Mouse (Mus musculus): ENCODE data around the gene Tmem204.

The Tmem204 gene

DNA sequence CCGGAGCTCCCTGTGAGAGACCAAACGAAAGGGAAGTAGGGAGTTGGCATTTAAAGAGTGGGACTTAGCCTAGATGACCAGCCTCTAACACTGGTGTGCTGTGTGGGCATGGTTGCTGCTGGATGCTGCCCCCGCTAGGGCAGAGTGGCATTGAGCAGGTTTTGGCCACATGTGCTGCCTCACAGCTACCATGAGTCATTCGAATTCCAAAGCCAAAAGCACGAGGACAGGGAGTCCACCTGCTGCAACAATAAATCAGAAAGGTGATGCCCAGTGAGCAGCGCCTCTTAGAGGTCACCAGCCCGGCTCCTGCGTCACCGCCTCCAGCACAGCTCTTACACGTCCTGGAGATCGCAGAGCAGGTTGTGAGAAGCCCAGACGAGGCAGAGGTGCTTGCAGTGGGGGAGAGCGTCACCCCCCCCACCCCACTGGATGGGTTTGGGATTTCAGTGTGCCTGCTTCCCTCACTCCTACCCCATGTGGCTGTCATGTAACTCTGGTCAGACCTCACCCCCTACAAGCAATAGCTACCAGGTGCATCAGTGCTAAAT lies 1.5 kb upstream of the Tmem204 start:
- in situ Hi-C loops (cut with MboI), result no loop called here

DNA sequence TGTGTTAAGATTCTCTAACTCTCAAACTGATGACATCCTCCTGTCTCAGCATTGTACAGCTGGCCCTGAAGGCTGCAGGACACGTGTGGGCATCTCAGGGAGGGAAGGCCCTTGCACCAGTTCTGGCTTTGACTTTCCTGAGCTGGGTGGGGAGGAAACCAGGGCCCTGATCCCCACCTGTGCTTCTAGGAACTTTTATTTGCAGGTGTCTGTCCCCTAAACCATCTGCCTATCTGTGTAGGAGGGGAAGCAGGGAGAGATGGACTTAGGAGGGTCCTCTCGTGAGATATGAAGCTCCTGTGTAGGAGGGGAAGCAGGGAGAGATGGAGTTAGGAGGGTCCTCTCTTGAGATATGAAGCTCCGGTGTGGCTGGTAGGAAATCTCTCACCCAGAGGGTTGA lies 504 bp downstream of the Tmem204 start:
- in situ Hi-C loops (cut with MboI), result no loop called here

DNA sequence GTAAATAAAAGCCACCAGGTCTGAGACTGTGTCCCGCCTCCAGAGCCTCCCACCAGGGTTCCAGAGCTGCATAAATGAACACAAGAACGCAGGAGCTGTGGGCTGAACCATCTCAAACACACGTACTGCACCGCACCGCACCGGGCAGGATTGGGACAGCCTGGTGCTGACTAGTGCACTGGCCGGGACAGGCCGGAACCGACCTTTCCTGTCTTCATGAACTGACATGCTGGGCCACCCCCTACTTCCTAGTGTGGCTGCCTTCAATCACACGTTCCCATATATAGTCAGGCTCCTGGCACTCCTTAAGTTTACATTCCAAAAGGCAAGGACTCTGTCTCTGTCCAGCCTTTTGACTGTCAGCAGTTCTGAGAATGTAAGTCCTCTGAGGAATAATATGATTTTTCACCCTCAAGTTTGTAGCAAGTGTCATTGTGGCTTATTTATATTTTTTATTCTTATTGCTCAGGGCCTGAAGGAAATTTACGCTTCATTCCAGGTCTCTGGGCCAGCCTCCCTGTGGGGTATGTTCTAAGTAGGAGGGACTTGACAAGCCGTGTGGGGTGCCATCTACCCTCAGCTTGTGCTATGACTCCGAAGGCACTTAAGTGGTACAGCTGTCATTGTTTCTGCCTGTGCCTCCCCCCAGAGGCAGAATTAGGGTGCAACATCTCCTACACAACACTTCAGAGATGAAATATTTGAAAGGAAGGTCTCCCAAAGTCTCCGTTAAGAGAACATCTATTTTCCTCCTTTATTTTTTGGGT lies 1.1 kb downstream of the Tmem204 start:
- in situ Hi-C loops (cut with MboI), result no loop called here

DNA sequence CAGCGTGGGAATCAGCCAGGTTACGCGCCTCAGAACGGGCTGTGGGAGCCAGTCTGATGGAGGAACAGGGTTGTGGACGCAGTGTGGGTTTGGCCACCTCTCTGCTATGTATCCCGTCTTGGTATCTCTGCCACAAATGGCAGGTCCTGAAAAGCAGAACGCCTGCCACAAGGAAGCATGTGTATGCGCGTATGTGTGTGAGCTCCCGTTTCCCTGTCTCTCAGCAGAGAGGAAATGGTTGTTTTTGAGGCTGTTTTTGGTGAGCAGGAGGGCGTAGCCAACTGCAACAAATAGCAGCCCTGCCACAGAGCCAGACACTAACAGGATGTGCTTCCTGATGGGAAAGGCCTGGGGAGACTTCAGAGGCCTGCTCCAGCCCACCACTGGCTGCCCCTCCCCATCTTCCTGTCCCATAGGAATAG lies 2.4 kb downstream of the Tmem204 start:
- in situ Hi-C loops (cut with MboI), result no loop called here

DNA sequence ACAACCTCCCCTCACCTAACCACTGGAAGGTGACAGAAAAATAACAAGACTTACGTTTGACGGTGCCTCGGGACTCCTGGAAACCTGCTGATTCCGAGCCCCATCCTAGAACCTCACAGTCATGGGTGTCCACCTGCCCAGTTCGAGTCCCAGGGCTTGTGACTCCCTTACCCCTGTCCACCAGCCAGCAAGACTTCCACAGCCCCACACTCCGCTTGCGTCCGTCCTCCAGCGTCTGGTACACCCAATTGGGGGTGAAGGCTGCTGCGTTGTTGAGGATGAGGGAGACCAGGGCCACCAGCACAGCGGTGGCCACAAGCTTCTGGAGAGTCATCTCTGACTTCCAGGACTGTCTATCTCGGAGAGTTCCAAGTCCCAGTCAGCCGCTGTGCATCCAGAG lies 3.2 kb downstream of the Tmem204 start:
- in situ Hi-C loops (cut with MboI), result no loop called here

DNA sequence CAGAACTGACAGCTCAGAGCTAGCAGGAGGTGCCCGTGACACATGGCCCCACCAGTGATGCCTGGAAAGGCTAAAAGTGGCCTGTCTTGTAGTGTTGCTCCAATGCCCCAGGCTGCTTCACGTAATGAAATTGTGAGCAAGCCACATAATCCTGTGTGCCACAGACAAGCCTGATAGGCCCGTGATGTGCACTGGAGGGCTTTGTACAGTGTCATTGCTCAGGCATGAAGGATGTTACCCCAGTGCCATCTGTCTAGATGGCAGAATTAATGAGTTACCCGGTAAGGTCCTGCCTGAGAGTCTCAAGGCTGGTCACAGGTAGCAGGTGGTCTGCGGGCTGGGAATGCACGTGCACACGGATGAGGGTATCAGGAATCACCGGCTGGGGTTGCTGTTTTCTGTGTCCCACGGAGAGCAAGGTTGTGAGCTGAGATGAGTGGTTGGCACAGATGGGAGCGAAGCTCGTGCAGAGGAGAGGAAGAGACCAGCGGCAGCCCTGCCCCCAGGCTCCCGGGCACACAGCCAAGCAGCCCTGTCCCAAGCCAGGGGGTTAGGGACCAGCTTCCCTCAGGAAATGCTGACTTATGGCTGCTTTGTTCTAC lies 5.5 kb downstream of the Tmem204 start:
- in situ Hi-C loops (cut with MboI), result no loop called here

DNA sequence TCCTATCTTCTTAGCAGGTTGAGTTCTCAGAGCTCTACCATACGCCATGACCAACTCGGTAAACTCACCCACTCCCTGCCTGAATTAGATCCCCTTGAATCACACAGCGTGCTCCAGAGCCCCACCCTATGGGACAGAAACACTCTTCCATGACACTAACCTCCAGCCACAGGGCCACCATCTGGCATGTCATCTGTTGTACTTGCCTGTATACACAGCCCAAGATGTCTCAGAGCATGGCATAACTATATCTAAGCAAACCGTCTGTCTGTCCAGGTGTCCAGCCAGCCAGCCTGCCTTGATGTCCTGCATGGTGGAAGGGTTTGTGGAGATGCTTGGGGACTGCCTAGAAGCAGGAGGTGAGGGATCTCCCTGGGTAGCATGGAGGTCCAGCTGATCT lies 6.5 kb downstream of the Tmem204 start:
- in situ Hi-C loops (cut with MboI), result no loop called here

DNA sequence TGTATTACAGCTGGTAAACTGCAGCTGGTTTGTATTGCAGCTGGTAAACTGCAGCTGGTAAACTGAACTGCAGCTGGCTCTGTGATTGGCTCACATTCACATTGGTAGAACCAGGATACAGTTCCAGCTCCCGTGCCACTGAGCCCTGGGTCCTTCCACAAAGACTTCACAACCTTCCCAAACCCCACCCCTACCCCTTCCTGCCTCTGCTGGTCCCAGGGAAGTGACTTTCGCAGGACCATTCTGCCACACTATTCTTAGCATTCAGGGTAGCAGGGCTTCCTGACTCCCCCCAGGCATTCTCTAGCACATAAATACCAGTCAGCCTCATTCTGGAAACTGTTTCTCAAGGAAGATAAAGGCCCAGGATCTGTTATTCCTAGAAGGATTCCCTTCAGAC lies 14.7 kb downstream of the Tmem204 start:
- in situ Hi-C loops (cut with MboI), result no loop called here

DNA sequence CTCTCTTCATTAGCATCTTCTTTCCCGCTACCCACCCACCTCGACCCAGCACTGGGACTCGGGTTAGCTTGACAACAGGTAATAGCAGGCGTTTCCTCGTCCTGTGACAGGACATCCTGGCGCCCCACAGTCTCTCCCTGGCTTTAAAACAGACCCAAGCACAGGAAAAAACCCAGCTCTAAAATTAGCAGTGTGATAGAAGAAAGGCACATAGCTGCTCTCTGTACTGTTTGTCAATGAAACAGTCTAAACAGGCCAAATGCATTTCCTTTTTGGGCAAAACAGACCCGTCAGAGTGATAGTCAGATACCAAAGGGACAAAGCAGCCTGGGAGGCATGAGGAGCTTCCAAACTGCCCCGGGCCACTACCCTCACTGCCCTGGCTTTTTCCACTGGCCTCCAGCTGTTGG lies 15.9 kb downstream of the Tmem204 start:
- in situ Hi-C loops (cut with MboI), result no loop called here

DNA sequence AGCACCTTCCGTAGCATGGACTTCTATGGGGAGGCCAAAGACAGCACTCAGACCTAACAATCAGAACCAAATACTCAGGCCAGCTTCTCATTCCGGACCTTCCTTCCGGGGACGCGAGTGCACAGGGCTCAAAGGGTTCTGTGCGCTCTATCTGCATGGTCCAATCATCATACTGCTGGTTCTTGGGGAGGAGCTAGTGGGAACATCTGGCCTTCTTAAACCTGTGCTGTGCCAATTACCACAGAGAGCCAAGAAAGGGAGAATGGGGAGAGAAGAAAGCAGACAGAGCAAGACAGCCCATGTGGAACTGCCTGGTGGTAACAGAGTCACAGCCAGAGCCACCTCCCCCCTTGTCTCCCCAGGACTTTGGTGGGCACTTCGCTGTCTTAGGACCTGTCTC lies 16.8 kb downstream of the Tmem204 start:
- in situ Hi-C loops (cut with MboI), result no loop called here

DNA sequence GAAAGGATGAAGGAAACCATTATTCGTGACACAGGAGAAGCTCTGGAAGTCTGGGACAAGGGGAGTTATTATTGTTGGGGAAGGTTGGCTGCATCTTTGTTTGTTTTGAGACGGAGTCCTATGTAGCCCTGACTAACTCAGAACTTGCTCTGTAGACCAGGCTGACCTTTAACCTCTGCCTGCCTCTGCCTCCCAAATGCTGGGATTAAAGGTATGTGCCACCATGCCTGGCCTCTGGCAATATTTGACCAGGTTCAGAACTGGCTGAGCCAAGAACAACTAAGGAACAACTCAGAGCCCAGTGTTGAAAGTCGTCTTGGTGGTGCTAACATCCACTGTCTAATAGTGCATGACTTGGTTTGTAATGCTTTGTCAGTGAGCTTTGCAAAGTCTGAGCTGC lies 18.2 kb downstream of the Tmem204 start:
- in situ Hi-C loops (cut with MboI), result no loop called here

DNA sequence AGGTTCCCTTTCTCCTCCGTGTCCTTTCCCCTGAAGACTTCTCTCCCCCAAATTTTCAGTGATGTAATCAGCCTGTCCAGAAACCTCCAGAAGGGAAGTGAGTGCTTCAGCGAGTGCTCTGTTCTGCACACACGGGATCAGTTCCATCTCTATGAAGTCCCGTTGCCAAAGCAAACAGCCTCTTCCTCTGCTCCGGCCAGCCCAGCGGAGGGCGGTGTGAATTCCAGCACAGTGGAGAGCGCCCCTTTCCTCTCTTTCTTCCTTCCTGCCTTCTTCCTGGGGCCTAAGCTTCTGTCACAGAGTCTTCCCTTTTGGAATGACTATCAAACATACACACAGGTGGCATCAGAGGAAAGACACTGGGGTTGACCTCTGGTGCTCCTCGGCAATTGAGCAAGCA lies 19.0 kb downstream of the Tmem204 start:
- in situ Hi-C loops (cut with MboI), result no loop called here

DNA sequence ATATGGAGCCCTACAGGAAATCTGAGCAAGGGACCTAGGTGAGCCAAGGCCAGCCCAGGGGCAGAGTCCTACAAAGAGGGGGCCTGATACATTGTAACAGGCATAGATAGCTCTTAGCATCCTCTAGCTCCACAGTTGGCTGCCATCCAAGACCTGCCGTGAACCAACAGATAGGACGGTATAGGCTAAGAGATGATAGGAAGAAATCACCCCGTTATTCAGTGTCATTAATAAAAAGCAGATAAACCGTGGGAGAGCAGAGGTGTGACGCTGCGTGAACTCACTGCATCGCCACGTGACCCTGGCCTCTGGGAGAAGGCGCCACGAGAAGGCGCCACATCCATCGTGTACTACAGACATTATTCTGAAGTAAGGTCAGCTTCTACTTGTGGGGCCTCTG lies 19.5 kb downstream of the Tmem204 start:
- in situ Hi-C loops (cut with MboI), result no loop called here

DNA sequence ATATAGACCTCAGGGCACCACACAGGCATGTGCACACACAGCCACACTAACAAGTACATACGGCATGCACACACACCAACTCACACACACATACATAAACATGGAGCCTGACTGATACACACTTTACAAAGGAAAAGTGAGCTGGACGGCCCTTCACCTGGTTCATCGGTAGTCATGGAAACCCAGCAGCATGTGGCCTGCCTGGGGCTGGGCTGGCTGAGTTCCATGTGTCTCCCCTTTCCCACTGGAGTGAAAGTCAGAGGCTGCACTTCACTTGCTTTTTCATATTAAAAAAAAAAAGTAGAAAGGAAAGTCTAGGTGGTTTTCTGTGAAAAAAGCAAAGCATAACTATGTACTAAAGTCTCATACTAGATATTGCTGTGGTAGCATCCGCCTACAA lies 20.1 kb downstream of the Tmem204 start:
- in situ Hi-C loops (cut with MboI), result no loop called here

DNA sequence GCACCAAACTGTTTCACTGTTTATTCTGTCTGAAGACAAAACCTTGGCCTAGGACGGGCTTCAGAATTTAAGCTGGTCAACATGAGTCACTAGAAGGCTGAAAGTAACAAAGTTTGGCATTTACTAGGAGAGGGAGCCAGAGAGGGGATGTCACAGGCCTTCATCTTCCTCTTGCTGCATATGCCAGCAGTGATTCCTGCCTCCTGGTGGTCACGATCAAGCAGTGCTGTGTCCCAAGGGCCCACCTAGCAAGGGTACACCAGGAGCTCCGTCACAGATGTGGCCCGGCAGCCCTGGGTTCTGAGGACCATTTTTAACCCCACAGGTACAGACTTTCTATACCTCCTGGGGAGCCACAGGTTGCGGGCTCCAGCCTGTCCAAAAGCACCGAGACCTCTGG lies 26.4 kb downstream of the Tmem204 start:
- in situ Hi-C loops (cut with MboI), result no loop called here

DNA sequence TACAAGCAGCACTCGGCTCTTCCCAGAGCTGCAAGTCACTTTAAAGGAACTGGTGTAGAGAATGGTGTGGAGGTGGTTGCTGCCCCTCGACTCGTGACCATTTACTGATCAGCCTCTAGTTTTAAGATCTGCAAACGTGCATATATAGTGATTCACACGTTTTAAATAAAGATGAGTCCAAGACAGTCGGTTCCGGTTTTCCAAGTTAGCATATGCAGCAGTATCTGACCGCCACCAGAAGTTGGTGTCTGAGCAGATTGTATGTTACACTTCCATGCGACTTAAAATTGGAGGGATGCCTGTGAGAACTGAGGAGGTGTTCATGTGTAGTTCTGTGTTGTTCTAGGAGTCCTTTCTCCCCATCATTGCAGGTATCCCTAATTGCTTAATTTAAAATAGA lies 30.1 kb downstream of the Tmem204 start:
- in situ Hi-C loops (cut with MboI), result no loop called here

DNA sequence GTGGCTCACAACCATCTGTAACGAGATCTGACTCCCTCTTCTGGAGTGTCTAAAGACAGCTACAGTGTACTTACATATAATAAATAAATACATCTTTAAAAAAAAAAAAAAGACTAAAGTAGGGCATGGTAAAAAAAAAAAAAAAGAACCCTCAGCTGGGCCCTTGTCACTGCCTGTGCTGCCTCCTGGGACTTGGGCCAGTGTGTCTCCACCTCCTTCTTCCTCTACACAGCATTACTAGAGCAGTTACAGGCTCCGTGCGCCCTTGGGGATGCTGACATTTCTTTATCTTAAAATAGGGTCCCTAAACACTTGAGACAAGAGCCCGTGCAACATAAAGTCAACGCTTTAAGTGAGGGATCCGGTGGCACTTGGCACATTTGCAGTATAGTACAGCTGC lies 36.2 kb downstream of the Tmem204 start:
- in situ Hi-C loops (cut with MboI), result no loop called here

DNA sequence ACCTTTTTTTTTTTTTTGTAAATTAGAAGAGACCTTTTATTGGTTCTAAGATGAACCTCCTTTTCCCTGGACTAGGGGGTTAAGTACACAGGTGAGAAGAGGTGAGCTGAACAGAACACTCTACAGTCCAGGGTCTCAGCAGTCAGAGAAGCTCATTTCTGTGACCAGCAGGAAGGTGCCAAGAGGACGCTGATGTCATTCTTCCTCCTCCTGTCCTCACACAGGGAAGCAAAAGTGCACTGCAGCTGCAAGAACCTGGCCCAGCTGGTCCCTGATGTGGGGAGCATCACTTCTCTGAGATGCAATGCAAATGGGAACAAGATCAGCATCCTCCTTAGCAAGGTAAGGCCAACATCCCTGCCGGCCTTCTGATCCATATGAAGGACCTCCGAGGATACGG lies 38.1 kb downstream of the Tmem204 start:
- in situ Hi-C loops (cut with MboI), result no loop called here

DNA sequence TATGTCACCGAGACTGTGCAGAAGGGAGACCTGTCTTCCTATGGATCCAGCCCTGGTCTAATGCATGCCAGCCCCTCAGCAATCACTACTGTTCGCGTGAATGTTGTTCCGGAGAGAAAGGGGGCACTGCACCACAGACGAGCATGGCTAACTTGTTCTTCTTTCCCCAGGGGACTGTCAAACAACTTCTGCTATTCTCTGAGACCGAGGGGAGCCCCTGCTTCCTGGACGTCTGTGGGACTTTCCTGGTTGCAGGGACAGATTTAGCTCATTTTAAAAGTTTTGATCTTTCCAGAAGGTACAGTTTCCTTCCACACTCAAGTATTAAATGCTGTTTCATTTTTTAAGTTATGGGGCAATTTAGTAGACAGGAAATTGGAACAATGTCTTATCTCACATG lies 38.5 kb downstream of the Tmem204 start:
- in situ Hi-C loops (cut with MboI), result no loop called here

DNA sequence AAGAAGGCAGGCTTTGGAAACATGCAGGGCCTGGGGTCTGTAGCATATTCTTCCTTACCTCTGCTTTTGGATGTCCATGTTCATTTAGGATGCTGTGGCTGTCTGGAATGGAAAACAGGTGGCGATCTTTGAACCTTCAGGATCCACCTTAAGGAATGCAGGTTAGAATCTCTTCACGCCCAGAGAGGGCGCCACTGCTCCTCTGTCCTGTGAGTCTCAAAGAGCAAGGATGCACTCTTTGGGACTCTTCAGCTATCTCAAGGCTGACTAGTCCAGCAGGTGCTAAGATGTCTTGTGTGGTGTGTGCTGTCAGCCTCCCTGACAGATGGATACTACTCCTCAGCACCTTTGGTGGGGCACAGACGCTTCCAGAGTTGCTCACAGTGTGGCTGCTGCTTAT lies 47.2 kb downstream of the Tmem204 start:
- in situ Hi-C loops (cut with MboI), result no loop called here

DNA sequence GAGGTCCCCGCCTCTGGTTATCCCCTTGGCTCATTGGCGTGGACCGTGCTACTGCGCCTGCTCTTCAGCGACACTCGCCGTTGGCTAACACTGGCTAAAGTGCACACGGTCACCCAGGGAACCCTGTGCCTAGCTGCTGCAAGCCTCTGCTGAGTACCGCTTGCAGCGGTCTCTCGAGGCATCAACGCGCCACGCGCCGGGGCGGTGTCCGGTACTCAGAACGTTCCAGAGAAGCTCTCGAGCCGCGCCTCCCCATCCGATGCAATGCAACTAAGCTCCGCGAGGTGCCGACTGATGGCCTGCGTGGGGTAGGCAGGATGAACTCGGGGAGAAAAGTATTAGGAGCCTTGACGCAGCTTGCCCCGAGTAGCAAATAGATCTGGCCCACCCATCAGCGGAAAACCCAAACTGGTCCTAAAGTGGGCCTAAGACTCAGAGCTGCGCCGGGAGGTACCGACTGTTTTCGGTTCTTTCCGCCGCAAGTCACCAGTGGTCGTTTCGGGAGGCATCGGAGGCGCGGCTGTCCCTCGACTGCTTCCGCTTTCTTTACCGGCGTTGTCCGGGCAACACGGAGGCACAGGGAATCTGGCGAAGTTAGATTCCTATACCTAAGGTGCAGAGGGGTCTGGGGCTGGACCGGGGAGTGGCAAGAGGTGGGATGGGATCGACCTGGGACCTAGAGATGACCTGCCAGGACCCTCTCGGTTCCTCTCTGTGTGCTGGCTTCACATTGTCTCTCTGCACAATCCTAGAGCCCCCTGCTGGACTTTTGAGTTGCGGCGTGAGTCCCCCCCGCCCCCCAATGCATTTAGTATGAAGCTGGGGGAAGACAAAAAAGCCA lies 66.9 kb downstream of the Tmem204 start:
- in situ Hi-C loops (cut with MboI), result no loop called here

DNA sequence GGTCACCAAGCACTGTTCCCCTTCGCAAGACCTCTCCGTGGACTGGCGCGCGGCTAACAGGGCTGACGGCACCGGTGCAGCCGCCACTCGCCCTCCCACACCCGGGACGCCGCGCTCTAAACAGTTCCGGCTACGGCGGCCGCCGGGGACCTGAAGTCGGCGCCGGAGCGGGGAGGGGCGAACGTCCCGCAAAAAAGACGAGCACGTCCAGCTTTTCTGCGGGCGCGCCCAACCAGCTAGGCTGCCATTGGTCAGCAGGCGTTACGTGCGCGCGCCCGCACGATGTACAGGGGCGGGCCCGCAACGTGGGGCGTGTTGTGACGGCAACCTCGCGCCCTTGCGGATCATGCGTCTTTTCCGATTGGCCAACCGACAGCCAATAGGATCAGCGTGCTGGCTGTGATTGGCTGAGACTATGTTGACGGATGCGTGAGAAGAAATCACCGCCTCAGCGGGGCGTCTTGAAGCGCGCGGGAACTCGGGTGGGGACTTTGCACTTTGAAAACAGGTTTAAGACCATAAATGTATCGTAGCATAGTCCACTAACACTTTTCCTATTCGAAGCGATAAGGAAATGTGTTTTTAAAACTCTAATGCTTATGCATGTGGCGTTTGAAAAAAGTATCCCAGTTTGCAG lies 67.6 kb downstream of the Tmem204 start, which contains the start of the genes Cramp1l and Ift140:
Cramp1l (minus strand) TSS at position 134 of the 637 bp plus-strand sequence.
Ift140 (plus strand) TSS at position 431 of the 637 bp plus-strand sequence.
- in situ Hi-C loops (cut with MboI), result no loop called here
